Mouse (Mus musculus) mesoderm, embryonic 11.5 days (tissue): ENCODE data around the gene 2310011J03Rik.

Experiments
- DNase-seq: peaks from one replicate; pipeline ENCODE4 v3.0.0-alpha.2; 2012; ENCODE audit warnings: low read depth, low spot score

2310011J03Rik gene

GRCm38 (mm10) chr10:80342305-80342748, 22.0 kb upstream of the 2310011J03Rik start:
- no peak for DNase-seq

- no peak for DNase-seq
Observed at GRCm38 (mm10) chr10:80341491-80342304, 21.4 kb upstream of the 2310011J03Rik start.

GRCm38 (mm10) chr10:80341026-80341425, 20.7 kb upstream of the 2310011J03Rik start:
- no peak for DNase-seq

- DNase-seq: peak; percentile 89
Observed at GRCm38 (mm10) chr10:80339941-80340750, 19.8 kb upstream of the 2310011J03Rik start.

DNA sequence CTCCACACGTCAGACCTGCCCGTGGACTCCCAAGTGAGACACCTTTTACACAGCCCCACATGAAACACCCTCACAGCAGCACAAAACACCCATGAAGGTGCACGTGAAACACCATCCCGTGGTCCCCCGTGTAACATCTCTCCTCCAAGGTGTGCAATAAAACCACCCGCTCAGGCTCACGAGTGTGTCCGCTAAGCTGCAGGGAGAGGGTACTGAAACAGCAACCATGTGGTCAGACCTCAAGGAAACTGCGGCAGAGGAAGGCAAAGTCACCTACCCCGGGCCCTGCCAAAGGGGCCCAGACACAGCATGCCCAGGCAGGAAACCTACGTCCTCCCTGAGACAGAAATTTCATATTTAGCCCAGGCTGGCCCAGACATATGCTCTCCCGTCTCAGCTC, 15.9 kb upstream of the 2310011J03Rik start:
- no peak for DNase-seq

GRCm38 (mm10) chr10:80332525-80332989, 12.2 kb upstream of the 2310011J03Rik start:
- no peak for DNase-seq

GRCm38 (mm10) chr10:80331636-80332524, 11.5 kb upstream of the 2310011J03Rik start:
- DNase-seq: no peak

DNA sequence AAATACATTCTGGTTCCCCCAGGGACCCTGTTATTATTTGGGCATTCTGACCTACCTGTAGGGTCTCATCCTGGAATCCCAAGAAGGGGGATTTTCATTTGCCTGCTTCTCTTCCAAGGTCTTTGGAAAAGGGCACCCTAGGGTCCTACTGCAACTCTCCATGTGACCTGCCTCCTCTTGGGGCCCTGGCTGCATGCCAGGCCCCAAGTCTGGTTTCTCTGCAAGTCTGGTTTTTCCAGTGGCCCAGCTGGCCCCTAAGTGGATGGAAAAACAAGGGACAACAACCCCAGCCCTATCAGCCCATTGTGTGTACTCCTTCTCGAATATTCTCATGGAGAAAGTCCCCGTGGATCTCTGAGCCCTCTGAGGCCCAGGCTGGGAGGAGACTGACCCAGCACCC, 10.6 kb upstream of the 2310011J03Rik start:
- DNase-seq: no peak

GRCm38 (mm10) chr10:80330084-80330483, 9.7 kb upstream of the 2310011J03Rik start:
- no peak for DNase-seq

DNA sequence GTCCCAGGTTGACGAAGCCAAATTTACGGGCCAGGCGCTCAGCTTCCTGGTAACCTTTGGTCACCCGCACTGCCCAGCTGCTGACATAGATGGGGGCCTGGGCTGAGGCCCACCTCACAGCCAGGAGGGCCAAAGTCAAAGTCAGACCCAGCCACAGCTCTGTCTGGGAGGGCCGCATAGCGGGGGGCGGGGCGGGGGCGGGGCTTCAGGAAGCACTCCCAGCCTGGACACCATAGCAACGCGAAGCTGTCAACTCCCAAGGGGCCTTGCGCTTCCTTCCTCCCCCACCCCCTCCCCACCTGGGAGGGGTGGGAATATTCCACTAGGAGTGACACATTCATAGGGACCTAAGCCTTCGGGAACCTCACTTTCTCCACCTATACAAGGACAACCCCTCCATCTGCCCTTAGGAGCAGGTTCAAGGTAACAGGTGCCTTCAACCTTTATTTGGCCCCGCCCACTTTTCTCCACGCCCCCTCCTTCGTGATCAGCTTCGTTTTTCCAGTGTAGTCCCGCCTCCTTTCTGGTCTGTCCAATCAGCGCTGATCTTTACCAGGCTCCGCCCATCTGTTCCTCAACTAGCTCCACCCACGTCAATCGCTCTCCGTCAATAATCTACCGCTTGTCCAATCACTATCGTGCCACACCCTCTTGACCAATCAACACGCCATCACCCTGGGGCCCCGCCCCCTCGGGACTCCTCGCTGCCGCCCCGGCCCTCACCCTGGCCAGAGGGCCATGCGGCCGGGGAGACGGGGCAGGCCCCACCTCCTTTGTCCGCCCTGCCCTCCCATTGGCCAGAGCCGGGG, 9.1 kb upstream of the 2310011J03Rik start, which contains the start of the genes Pcsk4 and Reep6:
TSS of gene Pcsk4 (minus strand) at position 226 of the 809 bp plus-strand sequence.
TSS of gene Reep6 (plus strand) at position 681 of the 809 bp plus-strand sequence.
- DNase-seq: peak; percentile 98

DNA sequence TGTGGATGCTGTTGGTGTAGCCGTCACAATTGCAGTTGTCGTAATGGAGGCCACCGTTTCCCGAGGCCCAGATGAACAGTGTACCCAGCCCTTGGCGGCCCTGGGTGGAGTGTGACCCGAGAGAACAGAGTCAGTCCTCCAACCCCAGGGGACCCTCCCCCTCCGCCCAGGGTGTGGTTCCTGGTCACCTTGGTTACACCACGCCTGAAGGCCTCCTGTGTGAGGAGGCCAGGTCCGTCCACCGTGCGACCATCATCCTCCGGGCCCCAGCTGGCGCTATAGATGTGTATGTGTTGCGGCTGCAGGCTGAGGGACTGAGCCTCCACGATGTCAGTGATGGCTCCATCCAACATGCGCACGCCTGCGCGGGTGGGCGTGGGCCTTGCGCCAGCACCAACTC, 4.7 kb upstream of the 2310011J03Rik start:
- no peak for DNase-seq

GRCm38 (mm10) chr10:80324120-80325037, 4.0 kb upstream of the 2310011J03Rik start:
- DNase-seq: no peak

- DNase-seq: peak; percentile 49
Observed at GRCm38 (mm10) chr10:80323261-80324119, 3.2 kb upstream of the 2310011J03Rik start.

DNA sequence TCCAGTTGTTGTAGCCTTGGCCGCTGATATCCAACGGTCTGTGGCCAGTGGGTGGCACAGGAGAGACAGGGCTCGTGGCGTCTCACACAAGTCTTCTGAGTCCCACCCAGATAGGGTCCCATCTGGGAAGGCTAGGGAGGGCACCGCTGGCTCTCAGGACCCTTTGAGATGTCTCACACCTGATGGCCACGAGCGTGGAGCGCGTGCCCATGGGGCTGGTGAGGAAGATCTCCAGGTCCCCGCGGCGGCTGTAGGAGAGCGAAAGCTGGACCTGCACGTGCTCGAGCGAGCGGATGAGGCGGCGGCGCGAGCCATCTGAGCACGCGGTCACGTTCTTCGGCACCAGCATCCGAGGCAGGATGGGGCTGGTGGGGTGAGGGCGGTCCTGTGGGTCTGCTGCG, 2.5 kb upstream of the 2310011J03Rik start:
- no peak for DNase-seq

DNA sequence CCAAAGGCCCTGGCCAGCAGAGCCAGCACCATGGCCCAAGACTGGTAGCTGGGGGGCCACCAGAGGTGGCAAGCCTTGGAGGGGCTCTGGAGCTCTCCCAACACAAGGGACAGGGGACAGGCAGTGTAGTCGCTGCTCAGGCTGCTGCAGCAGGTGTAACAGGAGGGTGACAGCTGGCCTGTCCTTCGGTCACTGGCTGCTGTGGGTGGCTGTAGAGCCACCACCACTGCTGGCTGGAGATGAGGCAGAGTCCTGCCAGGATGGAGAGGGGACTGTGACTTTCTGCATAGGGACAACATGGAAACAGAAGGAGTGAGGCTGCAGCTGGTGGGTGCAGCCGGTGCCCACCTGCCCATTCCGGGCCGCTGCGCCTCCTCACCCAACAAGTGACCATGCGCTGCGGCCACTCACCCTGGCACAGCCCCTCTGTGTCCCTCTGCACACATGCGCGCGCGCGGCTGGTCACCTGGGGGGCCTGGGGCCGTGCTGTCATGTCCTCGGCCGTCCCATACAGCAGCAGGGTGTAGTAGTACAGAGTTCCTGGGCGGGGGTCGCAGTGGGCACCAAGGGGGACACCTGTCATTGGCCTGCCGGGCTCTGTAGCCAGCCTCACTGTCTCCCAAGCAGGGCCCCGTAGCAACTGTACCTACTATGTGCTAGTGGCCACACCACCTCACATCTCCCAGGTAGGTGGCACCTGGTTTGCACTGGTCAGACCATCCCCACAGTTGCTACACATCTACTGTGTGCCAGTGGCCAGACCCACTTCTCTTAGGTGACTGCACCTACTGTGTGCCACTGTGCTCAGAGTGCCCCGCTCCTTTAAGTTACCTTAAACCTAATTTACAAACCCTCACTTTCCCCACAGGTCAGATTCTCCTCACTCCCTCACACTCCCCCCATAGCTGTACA, 1.6 kb upstream of the 2310011J03Rik start:
- DNase-seq: no peak

DNA sequence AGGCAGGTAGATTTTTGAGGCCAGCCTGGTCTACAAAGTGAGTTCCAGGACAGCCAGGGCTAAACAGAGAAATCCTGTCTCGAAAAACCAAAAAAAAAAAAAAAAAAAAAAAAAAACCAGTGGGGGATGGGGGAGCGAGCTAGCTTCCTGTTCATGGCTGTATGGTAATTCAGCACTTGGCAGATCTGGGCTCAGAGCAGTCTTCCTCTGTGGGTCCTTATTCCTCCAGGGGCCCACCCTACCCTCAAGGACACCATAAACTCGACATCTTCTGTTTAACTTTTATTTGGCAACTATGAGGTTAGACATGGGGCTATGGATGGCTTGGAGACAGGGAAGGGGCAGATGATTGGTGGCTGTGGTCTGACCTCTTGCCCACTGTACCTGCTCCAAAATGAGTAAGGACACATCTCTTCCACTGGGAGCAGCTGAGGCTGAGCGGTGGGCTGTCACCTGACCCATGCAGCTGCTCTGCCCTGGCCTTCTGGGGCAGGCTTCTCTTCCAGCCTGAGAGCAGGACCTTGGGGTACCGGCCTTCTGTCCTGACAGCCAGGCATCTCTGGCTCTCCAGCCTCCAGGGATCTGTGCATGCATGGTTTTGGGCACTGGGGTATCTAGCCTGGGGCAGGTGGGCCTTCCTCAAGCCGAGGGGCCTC, 805 bp upstream of the 2310011J03Rik start:
- no peak for DNase-seq

DNA sequence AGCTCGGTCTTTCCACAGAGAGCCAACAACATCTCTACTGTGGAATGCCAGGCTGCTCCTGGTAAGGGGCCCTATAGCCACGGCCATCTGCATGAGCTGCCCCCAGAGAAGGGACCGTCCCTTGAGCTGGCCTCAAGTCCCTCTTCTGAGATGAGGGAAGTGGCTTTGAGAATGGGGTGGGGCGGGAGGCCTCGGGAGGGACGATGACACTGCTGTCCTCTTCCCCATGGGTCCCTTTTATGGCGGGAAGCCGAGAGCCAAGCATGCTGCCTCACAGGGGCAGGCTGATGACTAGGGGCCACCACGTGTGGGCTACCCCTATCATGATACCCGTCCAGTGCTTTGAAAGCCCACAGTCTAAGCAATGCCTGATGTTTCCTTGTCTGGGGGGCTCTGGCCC, 3.3 kb downstream of the 2310011J03Rik start:
- DNase-seq: no peak
